8 mouse cellular contexts compared by ENCODE assay signal in the genomic region with DNA sequence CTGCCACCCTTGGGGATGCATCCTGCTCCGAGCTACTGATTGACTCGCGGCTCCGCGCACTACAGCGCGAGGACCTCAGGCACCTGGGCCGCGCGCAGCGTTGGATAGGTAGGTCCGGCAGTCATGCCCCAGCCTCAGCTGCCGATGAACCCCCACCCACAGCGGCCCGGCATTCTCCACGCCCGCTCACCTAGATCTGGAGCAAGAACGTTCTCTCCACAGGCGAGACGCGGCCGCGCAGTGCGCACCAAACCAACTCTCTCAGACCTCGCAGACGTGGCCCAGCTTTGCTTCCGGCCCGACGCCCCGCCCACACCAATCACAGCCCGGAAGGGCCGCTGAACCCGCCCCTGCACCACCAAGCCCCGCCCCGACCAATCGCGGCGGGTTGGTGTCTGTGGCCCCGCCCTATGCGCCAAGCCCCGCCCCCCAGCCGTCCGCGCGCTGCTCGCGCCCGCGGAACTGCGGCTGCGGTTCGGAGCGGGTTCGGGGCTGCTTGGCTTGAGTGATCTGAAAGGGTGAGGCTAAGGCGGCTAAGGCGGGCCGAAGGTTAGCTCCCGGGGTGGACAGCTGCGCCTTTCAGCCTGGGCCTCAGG. TPM values are rescaled to one million over a fixed set of nuclear protein-coding genes. Genes with fewer than 3 reads are reported as not detected.
A peak's percentile ranks its signal among the peaks of the same experiment; 100 is the strongest.
DNase-seq lines count a peak whose midpoint lies in the region; ATAC-seq lines count a peak whose summit lies in the region.

A gene (minus strand): TSS at position 303 of the 596 bp plus-strand sequence.
A gene (plus strand): TSS at position 452 of the 596 bp plus-strand sequence.

- peak; percentile 82 for DNase-seq in c-Kit-negative CD71-positive TER-119-positive erythroid progenitor cells, embryonic 14.5 days (ENCODE audit: low read depth, low spot score)
- DNase-seq in forebrain, embryonic 10.5 days (ENCODE audit: extremely low spot score, low spot score), result peak; percentile 94
- peak; percentile 96 to 99 for DNase-seq in kidney, postnatal 36 days
- peak; percentile 84 for DNase-seq in telencephalon, adult 2 months (ENCODE audit: low read depth, low spot score)

- under 1% methylated on average over 59 of the region's 59 CpGs for WGBS in forebrain, embryonic 10.5 days
- WGBS in heart, embryonic 16.5 days, result under 1% methylated on average over 59 of the region's 59 CpGs
- under 1% methylated on average over 58 of the region's 59 CpGs for WGBS in liver, embryonic 15.5 days (ENCODE audit: insufficient replicate concordance)
- WGBS in neural tube, embryonic 12.5 days, result under 1% methylated on average over 59 of the region's 59 CpGs

- H3K9me3 ChIP-seq in forebrain, embryonic 10.5 days, result no peaks in the 10 kb centered on the region
- H3K9me3 ChIP-seq in heart, embryonic 16.5 days (replicated peaks; ENCODE audit: control insufficient read depth, low read length), result no peaks in the 10 kb centered on the region
- H3K9me3 ChIP-seq in liver, embryonic 15.5 days (replicated peaks), result no peaks in the 10 kb centered on the region
- H3K9me3 ChIP-seq in neural tube, embryonic 12.5 days, result no peaks in the 10 kb centered on the region

- peak; percentile 91 for ATAC-seq in CD4-positive, CD25-positive, alpha-beta regulatory T cell, adult 4 months
- peak; percentile 98 for ATAC-seq in heart, embryonic 16.5 days (replicated peaks; ENCODE audit: extremely low read depth, insufficient read depth, low FRiP score)
- peak; percentile 94 for ATAC-seq in liver, embryonic 15.5 days (ENCODE audit: insufficient read depth)
- ATAC-seq in neural tube, embryonic 12.5 days (ENCODE audit: low FRiP score, low read depth), result peak; percentile 99

- peak within 1 kb of the TSS; percentile 89 for H3K9ac ChIP-seq in heart, embryonic 16.5 days (ENCODE audit: low read length)
- peak within 1 kb of the TSS; percentile 69 for H3K9ac ChIP-seq in liver, embryonic 15.5 days
- H3K9ac ChIP-seq in neural tube, embryonic 12.5 days, result peak within 1 kb of the TSS; percentile 68

- H3K4me2 ChIP-seq in heart, embryonic 16.5 days (ENCODE audit: low read depth, low read length), result peak within 1 kb of the TSS; percentile 98
- peak within 1 kb of the TSS; percentile 99 for H3K4me2 ChIP-seq in liver, embryonic 15.5 days
- H3K4me2 ChIP-seq in neural tube, embryonic 12.5 days (replicated peaks), result peak within 1 kb of the TSS; percentile 99

- H3K27me3 ChIP-seq in forebrain, embryonic 10.5 days (ENCODE audit: poor library complexity, severe bottlenecking), result no peaks in the 10 kb centered on the region
- no peaks in the 10 kb centered on the region for H3K27me3 ChIP-seq in heart, embryonic 16.5 days (ENCODE audit: control insufficient read depth, insufficient read depth, low read length)
- H3K27me3 ChIP-seq in liver, embryonic 15.5 days, result no peaks in the 10 kb centered on the region
- H3K27me3 ChIP-seq in neural tube, embryonic 12.5 days (replicated peaks), result no peaks in the 10 kb centered on the region

- H3K36me3 ChIP-seq in forebrain, embryonic 10.5 days (replicated peaks), result peaks cover 20% of the 10 kb centered on the region
- peaks cover 11% of the 10 kb centered on the region for H3K36me3 ChIP-seq in heart, embryonic 16.5 days (ENCODE audit: control insufficient read depth, insufficient read depth)
- peaks cover 5% of the 10 kb centered on the region; the same call in 1 of the 2 replicates for H3K36me3 ChIP-seq in liver, embryonic 15.5 days (replicated peaks)
- H3K36me3 ChIP-seq in neural tube, embryonic 12.5 days, result peaks cover 20% of the 10 kb centered on the region; the same call in 1 of the 2 replicates

- H3K4me3 ChIP-seq in forebrain, embryonic 10.5 days, result peak within 1 kb of the TSS; percentile 74
- peak within 1 kb of the TSS; percentile 93 for H3K4me3 ChIP-seq in heart, embryonic 16.5 days (ENCODE audit: low read length)
- peak within 1 kb of the TSS; percentile 78 for H3K4me3 ChIP-seq in liver, embryonic 15.5 days (replicated peaks)
- peak within 1 kb of the TSS; percentile 76 for H3K4me3 ChIP-seq in neural tube, embryonic 12.5 days

- H3K4me1 ChIP-seq in forebrain, embryonic 10.5 days, result peaks cover 26% of the 10 kb centered on the region
- peaks cover 17% of the 10 kb centered on the region for H3K4me1 ChIP-seq in heart, embryonic 16.5 days (ENCODE audit: control insufficient read depth, insufficient read depth, low read length)
- peaks cover 33% of the 10 kb centered on the region for H3K4me1 ChIP-seq in liver, embryonic 15.5 days (replicated peaks)
- H3K4me1 ChIP-seq in neural tube, embryonic 12.5 days, result peaks cover 16% of the 10 kb centered on the region

- H3K27ac ChIP-seq in forebrain, embryonic 10.5 days, result peak within 1 kb of the TSS; percentile 83
- peak within 1 kb of the TSS; percentile 81 for H3K27ac ChIP-seq in heart, embryonic 16.5 days (ENCODE audit: low read length)
- peak within 1 kb of the TSS; percentile 74; the same call in 1 of the 2 replicates for H3K27ac ChIP-seq in liver, embryonic 15.5 days (replicated peaks)
- no peak within 1 kb of the TSS for H3K27ac ChIP-seq in neural tube, embryonic 12.5 days

RNA-seq across cellular contexts. Expression of the first gene that starts in this region (rescaled TPM):
- 10 to 100 TPM; 17.0 to 24.9 TPM for polyA plus RNA-seq in CD4-positive, CD25-positive, alpha-beta regulatory T cell, adult 4 months (2017; shearing (Covaris generic))
- 34.2 and 34.6 TPM in 2 replicates for polyA plus RNA-seq in forebrain, embryonic 10.5 days (2016; fragmentation: Nextera tagmentation; extraction: Ambion mirVana)
- polyA plus RNA-seq in heart, embryonic 16.5 days (2015; fragmentation: Nextera tagmentation; extraction: Ambion mirVana), result 20.1 and 20.6 TPM in 2 replicates
- polyA plus RNA-seq in liver, embryonic 15.5 days (2015; fragmentation: Nextera tagmentation; extraction: Ambion mirVana), result 18.8 and 19.1 TPM in 2 replicates
- 37.4 and 41.9 TPM in 2 replicates for polyA plus RNA-seq in neural tube, embryonic 12.5 days (2016; fragmentation: Nextera tagmentation; extraction: Ambion mirVana)

RNA-seq across cellular contexts. Expression of the second gene that starts in this region (rescaled TPM):
- polyA plus RNA-seq in CD4-positive, CD25-positive, alpha-beta regulatory T cell, adult 4 months (2017; shearing (Covaris generic)), result 1 to 10 TPM; 4.6 to 5.5 TPM
- 3.9 and 4.1 TPM in 2 replicates for polyA plus RNA-seq in forebrain, embryonic 10.5 days (2016; fragmentation: Nextera tagmentation; extraction: Ambion mirVana)
- 3.9 and 5.2 TPM in 2 replicates for polyA plus RNA-seq in heart, embryonic 16.5 days (2015; fragmentation: Nextera tagmentation; extraction: Ambion mirVana)
- 0.74 and 0.93 TPM in 2 replicates for polyA plus RNA-seq in liver, embryonic 15.5 days (2015; fragmentation: Nextera tagmentation; extraction: Ambion mirVana)
- 4.5 and 6.6 TPM in 2 replicates for polyA plus RNA-seq in neural tube, embryonic 12.5 days (2016; fragmentation: Nextera tagmentation; extraction: Ambion mirVana)
